Mouse (Mus musculus): ENCODE measurements around the gene Gm9999. TPM values are rescaled to one million over a fixed set of nuclear protein-coding genes. Genes with fewer than 3 reads are reported as not detected.
"Not testable (repeated sequence)": the region's sequence is repeated elsewhere in the genome, so short reads cannot be mapped to it uniquely, and the experiment has no call there.

The Gm9999 gene
- total RNA-seq, 2 experiments from 2014 or later, result not detected

- not testable (repeated sequence) for DNase-seq (ENCODE audit: low spot score in 2 of 2)
Measured at GRCm38 (mm10) chr7:47026899-47027298, 43.5 kb downstream of the Gm9999 start.

- DNase-seq (ENCODE audit: low spot score in 2 of 2), result no peak
Measured at GRCm38 (mm10) chr7:47027520-47027919, 44.1 kb downstream of the Gm9999 start.

GRCm38 (mm10) chr7:47030517-47031193, 47.3 kb downstream of the Gm9999 start:
- no peak for DNase-seq (ENCODE audit: low spot score in 2 of 2)

GRCm38 (mm10) chr7:47031371-47031770, 48.0 kb downstream of the Gm9999 start:
- no peak for DNase-seq (ENCODE audit: low spot score in 2 of 2)

GRCm38 (mm10) chr7:47034785-47035384, 51.5 kb downstream of the Gm9999 start:
- no peak for DNase-seq (ENCODE audit: low spot score in 2 of 2)

GRCm38 (mm10) chr7:47035426-47035825, 52.0 kb downstream of the Gm9999 start:
- no peak for DNase-seq (ENCODE audit: low spot score in 2 of 2)

Other genes with a start within 250 kb of the Gm9999 start
- gene Saa1, start 240.6 kb upstream of the Gm9999 start, total RNA-seq (2021), result not detected
- gene Saa2, start 231.8 kb upstream of the Gm9999 start, total RNA-seq (2021), result not detected
- 10 to 100 TPM; 14.4 to 15.1 TPM for gene Hps5, start 187.5 kb upstream of the Gm9999 start, total RNA-seq (2021)
- gene Gtf2h1, start 187.5 kb upstream of the Gm9999 start, total RNA-seq (2021), result 10 to 100 TPM; 39.7 to 41.8 TPM
- gene Ldha, start 142.1 kb upstream of the Gm9999 start, total RNA-seq (2021), result 100 to 1,000 TPM; 296 to 308 TPM
- gene Ldhc, start 122.4 kb upstream of the Gm9999 start, total RNA-seq (2021), result not detected
- gene Tsg101, start 63.6 kb upstream of the Gm9999 start, total RNA-seq (2021), result 10 to 100 TPM; 70.7 to 72.3 TPM
- gene Uevld, start 25.1 kb upstream of the Gm9999 start, total RNA-seq (2021), result 10 to 100 TPM; 14.3 to 16.4 TPM
- gene Spty2d1, start 24.8 kb downstream of the Gm9999 start, total RNA-seq (2021), result 10 to 100 TPM; 18.7 to 20.4 TPM
- gene Tmem86a, start 67.0 kb downstream of the Gm9999 start, total RNA-seq (2021), result 10 to 100 TPM in 1 of 2 experiments, 1 to 10 TPM in 1; 9.4 to 11.7 TPM
- gene Ptpn5, start 150.1 kb downstream of the Gm9999 start, total RNA-seq (2021), result 100 to 1,000 TPM; 102 to 103 TPM
- gene Mrgpra6, start 221.3 kb downstream of the Gm9999 start, total RNA-seq (2021), result not detected

All from layer of hippocampus, adult 18-20 months (tissue).